Mouse (Mus musculus) regulatory T cell (primary cell): ENCODE measurements around the gene Shc3.

ENCODE experiments used
- in situ Hi-C: fragments of 300-600 bp; cut with MboI, MseI; formaldehyde crosslinking; loops from one replicate; pipeline ENCODE4 v1.15.1; 2025; ENCODE audit warnings: high pct_unique_total_duplicates

Gene Shc3

GRCm38 (mm10) chr13:51482786-51483185 is 86.4 kb downstream of the Shc3 start:
- in situ Hi-C loops: no loop called here

GRCm38 (mm10) chr13:51480341-51481011 is 88.7 kb downstream of the Shc3 start:
- in situ Hi-C loops: no loop called here

GRCm38 (mm10) chr13:51479826-51480225 is 89.4 kb downstream of the Shc3 start:
- in situ Hi-C loops: no loop called here

GRCm38 (mm10) chr13:51476991-51477390 is 92.2 kb downstream of the Shc3 start:
- in situ Hi-C loops: no loop called here

GRCm38 (mm10) chr13:51468697-51469250 is 100.4 kb downstream of the Shc3 start:
- in situ Hi-C loops: no loop called here

GRCm38 (mm10) chr13:51466117-51466841 is 102.9 kb downstream of the Shc3 start:
- in situ Hi-C loops: no loop called here

- in situ Hi-C loops: no loop called here
Measured at GRCm38 (mm10) chr13:51464294-51464693, 104.9 kb downstream of the Shc3 start.

- in situ Hi-C loops: no loop called here
Measured at GRCm38 (mm10) chr13:51456190-51456878, 112.9 kb downstream of the Shc3 start.

GRCm38 (mm10) chr13:51446550-51446949 is 122.7 kb downstream of the Shc3 start:
- in situ Hi-C loops: loop anchor here (10.0 kb wide), 1 partner anchor 962 kb away; no protein-coding TSS in a partner anchor

GRCm38 (mm10) chr13:51442922-51443321 is 126.3 kb downstream of the Shc3 start:
- in situ Hi-C loops: loop anchor here (10.0 kb wide), 1 partner anchor 958 kb away; no protein-coding TSS in a partner anchor

GRCm38 (mm10) chr13:51437105-51438085 is 131.8 kb downstream of the Shc3 start:
- in situ Hi-C loops: no loop called here

- in situ Hi-C loops: no loop called here
Measured at GRCm38 (mm10) chr13:51435146-51435545, 134.1 kb downstream of the Shc3 start.

- in situ Hi-C loops: no loop called here
Measured at GRCm38 (mm10) chr13:51434460-51434859, 134.8 kb downstream of the Shc3 start.

GRCm38 (mm10) chr13:51433371-51433770 is 135.8 kb downstream of the Shc3 start:
- in situ Hi-C loops: no loop called here

GRCm38 (mm10) chr13:51425662-51426443 is 143.4 kb downstream of the Shc3 start:
- in situ Hi-C loops: no loop called here

- in situ Hi-C loops: loop anchor here (5.0 to 25.0 kb wide), 2 partner anchors 237 to 538 kb away; no protein-coding TSS in a partner anchor
Measured at GRCm38 (mm10) chr13:51424647-51425046, 144.6 kb downstream of the Shc3 start.

- in situ Hi-C loops: loop anchor here (5.0 to 25.0 kb wide), 2 partner anchors 236 to 539 kb away; no protein-coding TSS in a partner anchor
Measured at GRCm38 (mm10) chr13:51423647-51424046, 145.6 kb downstream of the Shc3 start.

GRCm38 (mm10) chr13:51420861-51421260 is 148.4 kb downstream of the Shc3 start:
- in situ Hi-C loops: loop anchor here (5.0 to 25.0 kb wide), 2 partner anchors 234 to 541 kb away; no protein-coding TSS in a partner anchor

- in situ Hi-C loops: loop anchor here (5.0 to 25.0 kb wide), 4 partner anchors 122 to 543 kb away; no protein-coding TSS in a partner anchor
Measured at GRCm38 (mm10) chr13:51419501-51419900, 149.7 kb downstream of the Shc3 start.
